Mouse (Mus musculus) kidney, postnatal 14 days (tissue): ENCODE measurements around the gene Zfp729a.
"Not testable (repeated sequence)": the region's sequence is repeated elsewhere in the genome, so short reads cannot be mapped to it uniquely, and the experiment has no call there.

ENCODE experiments used
- DNase-seq: peaks from one replicate; pipeline ENCODE4 v3.0.0; 2022; ENCODE audit warnings: mixed read lengths

Gene Zfp729a

DNA sequence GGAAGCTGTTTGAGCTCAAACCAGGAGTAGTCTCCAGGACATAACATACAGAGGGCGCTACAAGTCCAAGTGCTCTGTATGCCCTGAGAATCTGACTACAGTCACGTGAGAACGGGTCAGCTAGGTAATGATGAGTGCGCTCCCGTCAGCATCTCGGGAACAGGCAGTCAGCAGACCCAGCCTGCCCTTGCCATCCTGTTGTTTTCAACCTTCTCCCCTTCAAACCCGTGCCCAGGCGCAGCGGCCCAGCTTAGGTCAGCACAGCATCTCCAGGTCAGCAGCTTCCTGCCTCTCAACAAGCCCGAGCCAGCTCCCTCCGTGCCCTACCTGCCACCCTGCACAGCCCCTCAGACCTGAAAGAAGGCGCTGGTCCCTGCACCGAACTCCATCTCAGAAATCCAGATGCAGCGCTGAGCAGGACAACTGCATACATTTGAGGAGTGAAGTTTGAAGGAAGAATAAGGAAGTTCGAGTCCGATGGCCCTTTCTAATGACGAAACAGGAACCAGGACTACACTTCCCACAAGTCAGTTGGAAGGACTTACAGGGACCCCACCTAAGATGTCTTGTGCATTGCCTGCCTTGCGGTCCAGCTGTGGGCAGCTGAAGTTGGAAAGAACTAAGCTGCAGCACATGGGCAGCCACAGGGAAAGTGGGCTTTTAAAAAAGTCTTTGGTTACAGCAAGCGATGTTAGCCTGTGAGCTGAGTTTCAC is at the start of gene Zfp729a, which contains the start of gene Gm49345:
Zfp729a (minus strand) TSS at position 498 of the 714 bp plus-strand sequence.
Gm49345 (minus strand) TSS at position 476 of the 714 bp plus-strand sequence.
- peak; percentile 91 for DNase-seq

DNA sequence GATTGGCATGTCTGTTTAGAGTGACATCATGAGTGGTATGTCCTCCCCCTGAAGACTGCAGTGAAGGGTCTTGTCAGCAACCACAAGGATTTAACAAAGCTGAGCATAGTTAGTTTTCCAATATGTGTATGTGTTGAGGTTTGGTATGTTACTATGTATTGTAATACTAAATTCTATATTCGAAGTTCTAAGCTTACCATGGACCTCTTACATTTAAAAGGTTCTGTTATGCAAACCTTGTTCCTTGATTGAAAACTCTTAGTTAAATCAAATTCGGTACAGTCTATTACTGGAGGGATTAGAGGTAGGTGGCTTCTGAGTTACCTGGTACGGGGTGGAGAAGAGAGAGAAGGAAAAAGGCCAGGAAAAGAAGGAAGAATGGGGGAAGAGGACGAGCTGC is 49.4 kb upstream of the Zfp729a start, which contains the start of gene Zfp738:
Zfp738 (minus strand) TSS at position 101 of the 400 bp plus-strand sequence.
- no peak for DNase-seq

DNA sequence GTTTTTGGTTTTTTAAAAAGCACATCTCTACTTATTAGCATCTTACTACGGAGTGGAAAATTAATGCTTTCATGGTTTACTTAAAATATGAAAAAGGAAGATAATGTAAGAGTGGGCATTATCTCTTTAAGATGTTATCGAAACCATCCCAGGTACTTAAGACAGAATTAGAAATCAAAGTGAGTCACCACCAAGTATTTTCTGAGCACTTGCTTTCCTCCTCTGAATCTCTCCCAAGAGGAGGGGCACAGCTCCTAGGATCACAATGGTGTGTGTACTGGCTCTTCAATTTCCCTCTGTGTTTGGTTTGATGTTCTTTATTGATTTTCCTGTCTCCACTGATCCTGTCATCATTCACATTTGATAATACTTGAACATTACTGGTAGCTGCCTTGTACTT is 46.2 kb upstream of the Zfp729a start:
- not testable (repeated sequence) for DNase-seq

DNA sequence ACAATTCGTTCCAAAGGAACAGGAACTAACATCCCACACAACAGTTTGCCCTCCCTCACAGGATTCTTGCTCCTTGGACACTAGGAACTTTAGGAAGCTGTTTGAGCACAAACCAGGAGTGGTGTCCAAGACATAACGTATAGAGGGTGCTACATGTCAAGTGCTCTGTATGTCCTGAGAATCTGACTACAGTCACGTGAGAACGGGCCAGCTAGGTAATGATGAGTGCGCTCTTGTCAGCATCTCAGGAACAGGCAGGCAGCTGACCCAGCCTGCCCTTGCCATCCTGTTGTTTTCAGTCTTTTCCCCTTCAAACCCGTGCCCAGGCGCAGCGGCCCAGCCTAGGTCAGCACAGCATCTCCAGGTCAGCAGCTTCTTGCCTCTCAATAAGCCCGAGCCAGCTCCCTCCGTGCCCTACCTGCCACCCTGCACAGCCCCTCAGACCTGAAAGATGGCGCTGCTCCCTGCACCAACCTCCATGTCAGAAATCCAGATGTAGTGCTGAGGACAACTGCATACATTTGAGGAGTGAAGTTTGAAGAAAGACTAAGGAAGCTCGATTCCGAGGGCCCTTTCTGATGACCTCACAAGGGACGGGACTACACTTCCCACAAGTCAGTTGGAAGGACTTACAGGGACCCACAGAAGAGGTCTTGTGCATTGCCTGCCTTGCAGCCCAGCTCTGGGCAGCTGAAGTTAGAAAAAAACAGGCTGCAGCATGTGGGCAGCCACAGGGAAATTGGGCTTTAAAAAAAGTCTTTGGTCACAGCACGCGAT is 45.6 kb upstream of the Zfp729a start:
- DNase-seq = peak; percentile 91

DNA sequence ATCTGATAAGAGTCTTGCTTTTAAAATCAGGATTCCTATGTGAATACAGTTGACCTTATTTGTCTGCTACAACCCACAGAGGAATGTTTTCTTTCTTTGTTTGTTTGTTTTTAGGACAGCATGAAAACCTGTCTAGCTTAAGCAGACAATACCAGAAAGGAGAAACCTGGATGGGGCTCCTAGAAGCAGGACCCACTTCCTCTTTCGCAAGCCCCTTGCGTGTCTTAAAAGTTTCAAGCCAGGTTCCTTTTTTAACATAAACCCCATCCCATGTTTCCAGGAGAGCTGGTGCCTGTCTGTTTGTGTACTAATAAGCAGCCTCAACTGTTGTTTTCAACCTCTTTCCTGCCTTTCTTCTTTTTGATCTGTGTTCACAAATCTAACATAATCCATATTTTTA is 37.3 kb upstream of the Zfp729a start:
- no peak for DNase-seq

DNA sequence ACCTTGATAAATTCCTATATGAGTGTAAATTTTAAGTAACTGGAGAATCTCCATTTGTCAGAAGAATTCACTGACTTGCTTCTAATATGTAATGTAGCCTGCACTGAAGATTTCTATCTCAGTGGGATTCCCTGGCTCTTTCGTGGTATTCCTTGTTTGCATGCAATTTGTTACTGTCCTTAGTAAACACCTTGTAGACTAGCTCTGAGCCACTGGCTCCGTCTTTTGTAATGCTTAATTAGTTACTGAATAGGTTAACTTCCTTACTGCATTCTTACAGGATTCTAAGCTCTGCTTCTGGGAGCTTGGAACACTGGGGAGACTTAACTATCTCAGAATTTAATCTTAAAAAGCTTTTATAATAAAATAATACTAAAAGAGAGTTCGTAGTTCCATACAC is 14.9 kb upstream of the Zfp729a start:
- no peak for DNase-seq

DNA sequence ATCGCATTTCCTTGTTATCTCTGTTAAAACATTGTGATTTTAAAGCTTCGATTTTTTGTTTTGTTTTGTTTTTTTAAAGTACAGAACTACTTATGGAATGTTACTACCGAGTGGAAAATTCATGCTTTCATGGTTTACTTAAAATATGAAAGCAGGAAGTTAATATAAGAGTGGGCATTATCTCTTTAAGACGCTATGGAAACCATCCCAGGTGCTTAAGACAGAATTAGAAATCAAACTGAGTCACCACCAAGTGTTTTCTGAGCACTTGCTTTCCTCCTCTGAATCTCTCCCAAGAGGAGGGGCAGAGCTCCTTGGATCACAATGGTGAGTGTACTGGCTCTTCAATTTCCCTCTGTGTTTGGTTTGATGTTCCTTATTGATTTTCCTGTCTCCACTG is 27.5 kb downstream of the Zfp729a start:
- no peak for DNase-seq

DNA sequence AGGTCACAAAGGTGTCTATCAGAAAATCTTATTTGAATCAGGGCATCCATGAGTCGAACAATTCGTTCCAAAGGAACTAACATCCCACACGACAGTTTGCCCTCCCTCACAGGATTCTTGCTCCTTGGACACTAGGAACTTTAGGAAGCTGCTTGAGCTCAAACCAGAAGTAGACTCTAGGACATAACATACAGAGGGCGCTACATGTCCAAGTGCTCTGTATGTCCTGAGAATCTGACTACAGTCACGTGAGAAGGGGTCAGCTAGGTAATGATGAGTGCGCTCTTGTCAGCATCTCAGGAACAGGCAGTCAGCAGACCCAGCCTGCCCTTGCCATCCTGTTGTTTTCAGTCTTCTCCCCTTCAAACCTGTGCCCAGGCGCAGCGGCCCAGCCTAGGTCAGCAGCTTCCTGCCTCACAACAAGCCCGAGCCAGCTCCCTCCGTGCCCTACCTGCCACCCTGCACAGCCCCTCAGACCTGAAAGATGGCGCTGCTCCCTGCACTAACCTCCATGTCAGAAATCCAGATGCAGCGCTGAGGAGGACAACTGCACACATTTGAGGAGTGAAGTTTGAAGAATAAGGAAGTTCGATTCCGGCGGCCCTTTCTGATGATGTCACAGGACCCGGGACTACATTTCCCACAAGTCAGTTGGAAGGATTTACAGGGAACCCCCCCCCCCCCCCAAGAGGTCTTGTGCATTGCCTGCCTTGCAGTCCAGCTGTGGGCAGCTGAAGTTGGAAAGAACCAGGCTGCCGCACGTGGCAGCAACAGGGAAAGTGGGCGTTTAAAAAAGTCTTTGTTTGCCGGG is 28.3 kb downstream of the Zfp729a start, which contains the start of gene Zfp729b:
Zfp729b (minus strand) TSS at position 642 of the 811 bp plus-strand sequence.
- DNase-seq = peak; percentile 94

DNA sequence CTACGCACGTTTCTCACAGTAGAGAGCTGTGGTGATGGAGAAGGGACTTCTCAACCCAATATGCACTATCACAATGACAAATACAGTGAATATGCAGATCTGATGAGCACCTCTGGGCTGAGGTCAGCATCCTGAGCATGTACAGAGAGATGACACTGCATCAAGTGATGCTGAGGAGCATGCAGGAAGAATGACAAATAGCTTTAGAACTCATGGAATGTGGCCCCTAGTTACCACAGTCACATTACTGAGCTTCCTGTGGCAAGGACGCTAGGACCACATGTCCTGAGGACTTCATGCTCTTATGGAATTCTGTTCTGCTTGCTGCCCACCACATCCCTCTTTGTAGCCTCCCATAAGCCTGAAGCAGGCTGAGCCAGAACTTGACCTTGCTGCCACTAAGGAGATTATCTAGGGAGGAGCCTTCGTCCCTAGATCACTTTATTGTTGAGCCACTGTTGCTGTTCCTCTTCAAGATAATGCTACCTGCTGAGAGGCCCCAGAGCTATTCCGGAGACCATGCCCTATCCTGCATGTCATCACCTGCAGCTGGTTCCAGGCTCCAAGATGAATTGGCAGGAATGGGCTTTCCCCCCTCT is 64.9 kb downstream of the Zfp729a start:
- no peak for DNase-seq
